Mouse (Mus musculus) adrenal gland, postnatal 14 days (tissue): ENCODE data around the gene Eps8l3. TPM values are rescaled to one million over a fixed set of nuclear protein-coding genes. Genes with fewer than 3 reads are reported as not detected.

Experiments
- DNase-seq: peaks from one replicate; pipeline ENCODE4 v3.0.0; 2021; ENCODE audit warnings: mixed read lengths
- total RNA-seq: library from RNA; stranded (reverse); gene quantifications from 2 replicates; pipeline ENCODE4 v1.2.3, GENCODE M21; 2021

Eps8l3 gene
- total RNA-seq, 1 experiment from 2014 or later = not detected

DNA sequence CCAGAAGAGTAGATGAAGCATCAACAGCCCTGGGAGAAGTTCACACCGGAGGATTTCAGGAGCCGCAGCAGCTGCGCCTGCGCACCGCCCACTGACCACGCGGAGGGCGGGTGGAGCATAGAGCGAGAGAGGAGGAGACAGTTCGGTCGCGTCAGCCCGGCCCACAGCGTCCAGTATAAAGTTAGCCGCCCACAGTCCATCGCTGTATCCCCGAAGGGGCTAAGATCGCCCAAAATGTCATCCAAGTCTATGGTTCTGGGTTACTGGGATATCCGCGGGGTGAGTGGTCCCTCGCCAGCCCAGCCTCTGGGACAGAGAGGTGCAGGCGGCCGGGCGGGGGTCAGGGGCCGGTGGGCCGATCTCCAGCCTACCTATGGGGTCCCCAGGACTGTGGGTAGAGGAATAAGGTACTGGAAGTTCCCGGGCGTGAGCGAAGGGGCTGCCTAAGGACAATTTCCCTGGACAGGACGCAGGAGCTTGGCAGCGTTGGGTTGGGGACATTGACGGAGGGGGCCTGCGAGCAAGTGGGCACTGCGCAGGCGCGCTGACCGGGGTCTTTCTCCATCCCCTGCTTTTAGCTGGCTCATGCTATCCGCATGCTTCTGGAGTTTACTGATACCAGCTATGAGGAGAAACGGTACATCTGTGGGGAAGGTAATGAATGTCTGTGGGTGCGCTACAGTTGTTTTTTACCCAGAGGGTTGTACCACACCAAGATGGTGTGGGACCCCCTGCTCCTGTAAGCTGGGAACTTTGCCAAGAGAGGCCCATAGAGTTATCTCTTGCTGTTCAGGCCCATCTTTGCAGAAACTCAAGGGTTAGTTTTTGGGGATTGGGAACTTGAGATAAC, 18.9 kb downstream of the Eps8l3 start, which contains the start of gene Gstm5:
TSS of gene Gstm5 (plus strand) at position 102 of the 850 bp plus-strand sequence.
- peak; percentile 93 for DNase-seq

DNA sequence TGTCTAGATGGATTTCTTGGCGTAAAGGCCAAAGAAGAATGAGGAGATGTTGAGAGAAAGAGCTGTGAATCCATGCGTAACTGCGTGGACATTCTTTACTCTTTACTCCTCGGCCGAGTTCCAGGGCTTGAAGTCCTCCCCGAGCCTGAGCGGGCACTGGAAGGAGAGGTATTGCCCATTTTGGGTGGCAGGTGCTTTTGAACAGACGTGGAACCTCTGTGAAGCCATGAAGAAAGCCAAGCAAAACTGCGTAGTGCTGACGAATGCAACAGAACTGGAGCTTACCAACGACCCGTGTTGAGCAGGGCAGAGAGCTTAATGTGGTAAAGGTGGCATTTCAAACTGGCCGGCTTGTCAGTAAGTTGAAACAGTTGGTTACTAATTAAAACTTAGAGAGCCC, 21.7 kb downstream of the Eps8l3 start:
- no peak for DNase-seq

DNA sequence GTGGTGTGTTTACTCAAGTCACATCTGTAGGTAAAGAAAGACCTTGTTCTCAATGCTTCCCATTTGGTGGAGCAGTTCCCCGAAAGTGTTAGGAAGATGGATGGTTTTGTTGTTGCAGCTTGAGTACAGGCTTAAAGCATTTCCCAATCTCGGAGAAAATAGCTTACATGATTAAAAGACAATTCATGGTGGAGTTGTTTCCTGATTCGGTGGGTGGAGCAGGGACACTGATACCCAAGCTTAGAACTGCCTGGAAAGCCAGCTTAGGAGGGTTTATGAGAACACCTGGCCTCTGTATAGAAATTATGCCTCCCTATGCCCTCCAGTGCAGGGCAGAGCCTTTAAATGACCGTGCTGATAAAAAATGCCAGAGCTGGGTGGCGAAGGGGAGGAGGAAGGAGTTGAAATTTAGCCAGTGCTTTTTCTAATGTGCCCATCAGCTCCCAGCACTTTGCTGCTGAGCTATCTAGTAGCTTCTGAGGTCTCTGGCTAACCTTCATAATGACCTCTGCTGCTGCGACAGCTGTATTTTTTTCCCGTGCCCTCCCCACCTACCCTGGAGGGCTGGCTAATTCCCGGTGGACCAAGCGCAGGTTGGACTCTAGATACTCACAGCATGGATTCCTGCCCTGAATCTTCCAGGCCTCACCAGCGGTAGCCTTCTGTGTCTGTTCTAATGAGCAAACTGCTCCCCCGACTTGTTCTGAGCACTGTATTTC, 24.1 kb downstream of the Eps8l3 start:
- no peak for DNase-seq

DNA sequence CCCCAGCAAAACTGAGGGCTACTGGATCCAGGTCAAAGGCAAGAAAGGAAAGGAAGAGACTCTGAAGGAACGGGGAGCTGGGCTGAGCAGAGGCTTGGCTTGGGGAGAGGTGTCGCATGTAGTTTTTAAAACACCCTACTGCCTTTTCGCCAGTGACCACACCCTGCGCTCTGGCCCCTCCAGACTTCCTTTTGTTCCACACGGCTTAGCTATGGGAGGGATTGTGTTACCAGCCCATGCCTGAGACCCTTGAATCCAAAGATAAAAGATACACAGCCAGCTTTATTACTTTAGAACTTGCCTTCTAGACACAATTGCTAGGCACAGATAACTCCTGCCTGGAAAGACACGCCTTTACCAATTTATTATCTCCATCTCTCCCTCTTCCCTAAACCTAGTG, 28.9 kb downstream of the Eps8l3 start:
- DNase-seq = no peak

DNA sequence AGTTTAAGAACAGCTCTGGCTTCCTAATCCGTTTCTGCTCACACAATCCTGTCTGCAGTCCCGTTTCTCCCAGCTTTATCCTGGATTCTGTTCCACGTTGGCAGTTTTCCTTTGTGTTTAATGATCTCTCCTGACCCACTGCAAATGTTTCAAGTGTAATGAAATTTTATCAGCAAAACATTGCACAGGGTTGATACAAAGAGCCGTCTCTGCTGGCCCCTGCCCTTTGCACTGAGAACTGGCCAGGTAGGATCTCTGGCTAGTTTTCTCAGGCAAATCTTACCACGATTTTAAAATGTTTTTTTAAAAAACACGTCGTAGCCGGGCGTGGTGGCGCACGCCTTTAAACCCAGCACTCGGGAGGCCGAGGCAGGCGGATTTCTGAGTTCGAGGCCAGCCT, 39.6 kb downstream of the Eps8l3 start:
- DNase-seq = no peak

DNA sequence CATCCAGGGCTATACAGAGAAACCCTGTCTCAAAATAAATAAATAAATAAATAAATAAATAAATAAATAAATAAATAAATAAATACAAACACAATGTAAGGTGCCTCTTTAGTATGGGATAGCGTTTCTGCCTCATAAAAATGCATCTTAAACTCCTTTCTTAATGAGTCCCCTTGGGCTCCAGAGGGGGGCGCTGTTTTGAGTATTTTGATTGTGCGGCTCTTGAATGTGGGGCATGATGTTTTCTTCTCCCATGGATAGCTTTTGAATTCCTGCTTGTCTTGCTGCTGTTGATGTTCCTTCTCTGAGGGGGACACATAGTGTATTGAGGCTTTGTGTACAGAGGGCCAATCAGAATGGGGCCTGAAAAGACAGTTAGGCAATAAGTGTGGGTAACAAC, 40.1 kb downstream of the Eps8l3 start:
- peak; percentile 21 for DNase-seq

DNA sequence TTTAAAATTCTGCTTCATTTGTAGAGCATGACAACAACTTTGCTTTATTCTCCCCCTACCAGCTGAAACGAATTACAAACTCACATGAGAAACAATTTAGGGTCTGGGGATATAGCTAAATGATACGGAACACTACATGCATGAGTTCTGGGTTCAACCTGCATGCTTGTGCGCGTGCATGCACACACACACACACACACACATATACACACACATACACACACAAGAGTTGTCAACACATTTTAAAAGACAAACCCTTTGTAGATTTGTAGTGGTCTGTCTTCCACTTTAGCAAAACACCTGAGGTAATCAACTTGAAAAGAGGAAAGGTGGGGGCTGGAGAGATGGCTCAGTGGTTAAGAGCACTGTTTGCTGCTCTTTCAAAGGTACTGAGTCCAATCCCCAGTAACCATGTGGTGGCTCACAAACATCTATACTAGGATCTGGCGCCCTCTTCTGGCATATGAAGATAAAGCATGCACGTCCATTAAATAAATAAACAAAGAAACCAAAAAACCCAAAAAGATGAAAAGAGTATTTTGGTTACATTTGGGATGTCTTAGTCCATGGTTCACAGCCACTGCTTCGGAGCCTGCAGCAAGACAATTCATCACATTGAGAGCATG, 40.9 kb downstream of the Eps8l3 start:
- DNase-seq = peak; percentile 74

DNA sequence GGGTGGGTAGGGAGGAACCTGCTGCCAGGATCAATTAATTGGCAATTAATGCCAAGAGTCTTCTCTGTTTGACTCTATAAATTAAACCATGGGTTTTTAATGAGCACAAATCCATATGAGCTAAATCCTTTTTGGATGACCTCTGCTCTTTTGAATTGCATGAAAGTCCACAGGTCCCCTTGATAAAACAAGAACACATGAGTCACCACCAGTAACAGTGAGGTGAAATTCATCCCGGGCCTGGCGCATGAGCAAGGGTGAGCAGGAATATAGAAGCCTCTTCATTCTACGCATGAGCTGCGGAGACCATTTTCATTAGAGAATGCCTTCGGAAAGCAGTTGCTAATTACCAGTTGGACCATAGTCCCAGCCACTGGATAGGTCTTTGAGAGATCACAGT, 43.3 kb downstream of the Eps8l3 start:
- no peak for DNase-seq

DNA sequence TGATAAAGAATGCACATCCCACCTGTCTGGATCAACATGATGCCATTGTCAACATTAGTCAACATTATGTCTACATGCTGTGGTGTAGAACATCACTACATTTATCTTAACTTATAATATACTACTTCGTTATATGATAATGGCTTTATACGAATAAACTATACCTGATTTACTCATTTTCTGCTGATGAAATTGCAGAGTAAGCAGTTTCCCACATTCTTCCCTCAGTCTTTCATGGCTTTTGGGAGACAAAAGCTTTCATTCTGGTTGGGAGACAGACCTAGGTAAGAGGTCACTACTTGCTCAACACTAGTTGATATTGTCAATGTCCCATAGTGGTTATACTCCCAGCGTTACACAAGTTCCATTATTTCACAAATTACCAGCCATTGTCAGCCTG, 48.3 kb downstream of the Eps8l3 start:
- DNase-seq = no peak

DNA sequence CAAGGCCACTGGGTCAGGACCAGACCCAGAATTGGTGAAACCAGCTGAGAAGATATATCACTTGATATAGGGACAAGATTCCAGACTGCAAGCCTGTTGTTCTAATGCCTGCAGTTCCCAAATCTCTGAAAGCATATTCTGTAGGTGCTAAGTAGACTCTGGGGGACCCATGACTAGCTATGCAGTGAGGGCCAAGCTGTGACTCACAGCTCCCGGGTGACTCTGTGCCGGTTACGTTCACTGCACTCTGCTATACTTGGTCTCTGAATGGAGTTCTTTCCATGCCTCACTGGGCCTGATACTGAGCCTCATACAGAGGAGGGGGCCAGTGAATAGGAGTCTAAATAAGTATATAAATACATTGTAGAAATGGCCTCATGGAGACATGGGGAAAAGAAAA, 50.8 kb downstream of the Eps8l3 start:
- DNase-seq = peak; percentile 50

DNA sequence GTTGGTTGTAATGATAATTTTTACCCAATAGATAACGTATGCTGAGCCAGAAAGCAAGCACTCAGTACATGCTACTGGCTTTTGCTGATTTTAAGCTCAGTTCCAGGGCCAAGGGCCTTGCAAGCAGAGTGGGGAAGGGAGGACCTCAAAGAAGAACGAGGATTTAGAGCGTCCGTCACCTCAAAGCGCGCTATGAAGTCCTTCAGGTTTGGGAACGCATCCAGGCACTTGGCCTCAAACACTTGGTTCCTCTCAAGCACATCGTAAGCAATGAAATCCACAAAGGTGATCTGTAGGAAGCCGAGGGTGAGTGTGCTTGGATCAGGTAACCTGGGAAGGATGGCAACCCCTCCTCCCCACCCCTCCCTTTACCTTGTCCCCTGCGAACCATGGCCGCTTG, 51.7 kb downstream of the Eps8l3 start:
- peak; percentile 51 for DNase-seq

DNA sequence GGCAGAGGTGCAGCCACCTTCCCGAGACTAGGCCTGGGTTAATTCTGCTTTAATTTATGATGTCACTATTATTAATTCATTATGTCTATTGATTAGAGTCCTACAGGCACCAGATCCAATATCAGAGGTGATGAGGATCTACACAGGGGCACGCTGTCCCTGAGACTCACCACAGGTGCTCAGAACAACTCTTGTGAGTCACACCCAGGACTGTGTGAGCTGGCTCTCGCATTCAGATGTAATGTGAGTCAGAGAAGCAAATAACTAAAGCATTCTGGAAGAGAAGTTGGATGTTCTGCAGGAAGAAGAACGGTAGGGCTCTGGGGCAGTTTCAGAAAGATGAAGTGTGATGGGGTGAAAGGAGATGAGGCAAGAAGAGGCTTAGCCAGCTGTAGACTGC, 52.2 kb downstream of the Eps8l3 start:
- no peak for DNase-seq

DNA sequence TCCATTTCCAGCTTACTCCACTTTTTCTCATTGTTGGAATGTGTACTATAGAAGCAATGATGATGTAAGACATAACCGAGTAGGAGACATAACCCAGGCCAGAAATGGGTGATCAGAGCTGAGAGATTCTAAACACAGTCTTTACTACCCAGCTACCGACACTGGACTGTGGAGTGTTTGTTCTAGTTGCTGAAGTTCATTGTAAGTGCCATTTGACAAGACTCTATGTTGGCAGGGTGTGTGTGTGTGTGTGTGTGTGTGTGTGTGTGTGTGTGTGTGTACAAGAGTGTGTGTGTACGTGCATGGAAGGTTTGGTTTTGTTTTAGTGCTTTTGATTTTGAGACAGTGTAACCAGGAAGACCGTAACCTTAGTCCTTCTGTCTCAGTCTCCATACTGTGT, 52.7 kb downstream of the Eps8l3 start:
- no peak for DNase-seq

DNA sequence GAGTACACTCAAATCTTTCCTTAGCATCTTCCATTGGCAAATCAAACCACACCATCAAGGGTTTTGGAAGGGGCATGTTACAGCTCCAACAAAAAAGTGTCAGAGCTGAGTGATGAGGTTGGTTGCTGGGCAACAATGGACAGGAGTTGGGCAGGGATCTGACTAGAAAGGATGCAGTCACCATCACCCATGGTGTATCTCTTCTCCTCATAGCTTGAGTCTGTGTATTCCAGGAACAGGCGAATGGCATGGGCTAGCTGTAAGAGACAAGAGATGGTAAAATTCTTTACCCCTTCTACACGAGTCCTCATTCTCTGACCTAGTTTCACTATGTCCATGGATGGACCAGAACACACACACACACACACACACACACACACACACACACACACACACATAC, 54.1 kb downstream of the Eps8l3 start:
- no peak for DNase-seq

DNA sequence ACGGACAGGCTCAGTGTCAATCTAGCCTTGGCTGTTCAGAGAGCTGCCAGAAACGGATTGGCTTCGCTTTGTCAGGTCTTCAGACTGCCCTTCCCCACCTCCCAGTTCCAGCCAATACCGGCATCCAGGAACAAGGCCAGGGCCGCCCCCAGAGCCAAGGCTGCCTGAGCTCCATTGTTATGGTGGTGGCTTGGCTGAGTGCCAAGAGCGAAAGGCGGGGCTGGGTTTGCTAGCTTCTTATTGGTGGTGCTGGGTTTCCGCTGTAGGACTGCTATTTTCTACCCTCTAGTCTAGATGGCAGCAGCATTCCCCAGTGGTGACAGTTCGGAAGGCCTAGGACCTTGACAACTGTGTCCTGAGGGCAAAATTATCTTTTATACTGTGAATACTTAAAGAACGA, 54.6 kb downstream of the Eps8l3 start, which contains the start of gene Gstm7:
TSS of gene Gstm7 (minus strand) at position 148 of the 400 bp plus-strand sequence.
- DNase-seq = peak; percentile 99

DNA sequence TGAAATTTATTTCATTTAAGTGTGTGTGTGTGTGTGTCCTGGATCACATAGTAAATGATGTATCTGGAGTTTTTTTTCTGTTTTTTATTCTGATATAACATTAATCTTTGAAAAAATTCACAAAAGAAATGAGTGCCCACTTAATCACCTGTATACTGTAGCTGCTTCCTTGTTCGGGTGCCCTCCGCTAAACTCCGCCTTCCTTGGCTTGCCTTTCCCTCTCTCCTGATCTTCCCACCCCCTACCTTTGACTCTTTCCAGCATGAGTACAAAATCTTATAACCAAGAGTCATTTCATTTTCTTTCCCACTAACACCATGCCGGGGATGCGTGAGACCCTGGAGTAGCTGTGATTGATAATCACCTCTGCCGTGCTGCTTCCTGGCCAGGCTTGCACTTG, 55.1 kb downstream of the Eps8l3 start:
- DNase-seq = peak; percentile 30

DNA sequence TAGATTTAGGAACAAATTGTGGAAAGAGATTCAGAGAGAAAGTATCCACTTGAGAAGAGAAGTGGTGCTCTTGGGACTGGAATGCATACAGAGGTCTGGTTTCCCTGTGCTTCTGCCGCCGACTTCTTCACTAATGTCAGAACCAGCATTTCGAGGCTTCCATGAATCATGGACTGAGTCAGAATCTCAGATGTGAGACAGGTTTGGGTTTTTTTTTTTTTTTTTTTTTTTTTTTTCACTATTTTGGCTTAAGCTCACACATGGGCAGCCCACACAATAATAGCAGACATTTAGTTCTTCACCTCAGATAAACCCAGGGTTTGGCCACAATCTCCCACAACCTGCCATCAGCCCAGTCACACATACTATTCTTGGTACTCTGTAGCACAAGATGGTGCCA, 58.2 kb downstream of the Eps8l3 start:
- DNase-seq = no peak

DNA sequence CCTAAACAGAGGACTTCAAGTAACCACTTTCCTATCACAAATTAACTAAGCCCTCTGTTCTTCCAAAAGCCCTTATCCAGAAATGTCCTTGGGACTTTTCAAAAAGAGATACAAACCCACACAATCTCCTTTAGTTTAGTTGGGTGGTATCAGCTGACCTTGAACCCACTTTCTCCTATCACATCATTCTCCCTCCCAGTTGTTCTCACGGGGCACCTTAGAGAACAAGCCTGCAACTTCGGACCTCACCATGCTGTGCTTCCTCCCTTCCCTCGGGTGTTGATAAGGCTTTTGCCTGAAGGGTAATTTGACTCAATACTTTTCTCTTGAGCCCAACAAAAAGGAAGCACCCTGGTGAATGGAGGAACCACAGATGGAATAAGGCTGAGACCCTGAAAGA, 58.9 kb downstream of the Eps8l3 start:
- no peak for DNase-seq

DNA sequence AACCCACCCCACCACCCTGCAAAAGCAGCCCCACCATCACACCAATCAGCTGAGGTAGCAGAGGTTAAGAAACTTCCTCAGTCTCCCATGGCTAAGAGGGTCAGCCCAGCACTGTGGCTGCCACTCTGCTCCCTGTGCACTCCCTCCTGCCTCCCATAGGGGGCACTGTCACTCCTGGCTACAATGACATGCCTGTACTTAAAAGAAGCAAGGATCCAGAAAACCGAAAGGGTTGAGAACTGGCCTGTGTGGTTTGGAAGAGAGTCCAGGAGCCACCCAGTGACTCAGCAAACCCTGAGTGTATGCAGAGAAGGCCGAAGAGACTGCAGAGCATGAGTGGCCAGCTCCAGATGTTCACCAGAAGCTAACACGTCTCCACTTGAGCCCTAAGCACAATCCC, 62.4 kb downstream of the Eps8l3 start:
- peak; percentile 87 for DNase-seq

DNA sequence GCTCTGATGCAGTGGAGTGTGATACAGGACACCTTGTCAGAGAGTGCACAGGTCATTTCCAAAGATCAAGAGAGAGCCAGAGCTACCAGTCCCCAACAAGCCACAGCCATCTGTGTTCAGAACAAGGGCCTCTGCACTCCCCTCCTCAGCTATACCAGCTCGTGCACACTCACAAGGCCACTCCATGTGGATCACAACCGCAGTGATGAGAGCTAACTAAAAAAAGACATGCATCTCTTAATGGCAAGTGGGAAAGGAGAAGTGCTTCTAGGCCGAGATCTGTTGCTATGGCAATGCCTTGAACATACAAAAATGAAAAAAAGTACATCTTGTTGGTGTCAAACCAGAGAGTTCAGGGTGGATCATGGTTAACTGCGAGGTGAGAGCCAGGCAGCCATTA, 62.8 kb downstream of the Eps8l3 start:
- DNase-seq = no peak

DNA sequence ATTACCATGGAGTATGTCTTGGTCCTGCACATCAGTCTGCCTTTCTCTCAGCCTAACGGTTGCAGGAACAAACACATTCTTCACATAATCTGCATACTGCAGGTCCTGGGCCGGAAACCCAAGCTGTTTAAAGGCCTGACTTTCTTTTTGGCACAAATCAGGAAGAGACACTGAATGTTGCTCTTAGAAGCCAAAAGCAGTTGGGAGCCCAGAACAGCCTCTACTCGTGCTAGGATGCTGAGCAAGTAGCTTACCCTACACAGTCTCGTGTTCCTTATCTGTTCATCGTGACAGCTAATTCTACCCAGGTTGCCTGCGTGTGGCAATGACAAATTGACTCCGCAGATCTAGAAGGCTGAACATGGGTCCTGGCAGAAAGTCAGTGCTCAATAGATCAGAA, 63.5 kb downstream of the Eps8l3 start:
- no peak for DNase-seq

DNA sequence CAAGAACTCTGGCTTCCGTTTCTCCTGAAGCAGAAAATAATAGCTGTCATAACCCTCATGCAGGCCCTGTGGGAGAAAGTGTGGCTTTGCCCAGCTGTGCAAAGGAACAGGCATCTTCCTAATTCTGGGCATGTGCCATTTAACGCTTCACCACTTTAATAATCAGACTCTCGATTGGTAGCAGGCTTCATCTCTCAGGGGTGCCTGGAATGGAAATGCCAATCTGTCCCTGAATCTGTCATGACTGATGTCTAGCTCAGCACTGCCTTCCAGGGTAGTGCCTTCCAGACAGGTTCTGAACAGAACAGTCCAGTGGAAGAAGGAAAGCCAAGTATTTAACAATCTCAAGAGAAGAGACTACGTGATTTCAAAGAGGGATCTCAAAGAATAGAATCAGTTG, 64.2 kb downstream of the Eps8l3 start:
- no peak for DNase-seq
